Mouse (Mus musculus) adrenal gland, postnatal 10 days (tissue): ENCODE data around the gene 1700001L19Rik. TPM values are rescaled to one million over a fixed set of nuclear protein-coding genes. Genes with fewer than 3 reads are reported as not detected.
"Not testable (repeated sequence)": the region's sequence is repeated elsewhere in the genome, so short reads cannot be mapped to it uniquely, and the experiment has no call there.

Experiments used
- DNase-seq: peaks from one replicate; pipeline ENCODE4 v3.0.0; 2021; ENCODE audit warnings: mixed read lengths
- long read RNA-seq, 2 experiments: library from polyadenylated mRNA; stranded (forward); transcript quantifications; one replicate each; pipeline ENCODE4 v2.0.0; 2021
- total RNA-seq, 2 experiments: library from RNA; stranded (reverse); gene quantifications; 2 replicates each; pipeline ENCODE4 v1.2.3; 2021

1700001L19Rik gene
- under 1 TPM in 1 of 2 experiments, not detected in 1; 0.39 TPM for total RNA-seq
- long read RNA-seq, experiment 1: 0 reads
- long read RNA-seq, experiment 2, partial matches to known transcripts: 0 of 1 reads
- long read RNA-seq, experiment 2, other reads (novel, unspliced or antisense): 1 of 1 reads

DNA sequence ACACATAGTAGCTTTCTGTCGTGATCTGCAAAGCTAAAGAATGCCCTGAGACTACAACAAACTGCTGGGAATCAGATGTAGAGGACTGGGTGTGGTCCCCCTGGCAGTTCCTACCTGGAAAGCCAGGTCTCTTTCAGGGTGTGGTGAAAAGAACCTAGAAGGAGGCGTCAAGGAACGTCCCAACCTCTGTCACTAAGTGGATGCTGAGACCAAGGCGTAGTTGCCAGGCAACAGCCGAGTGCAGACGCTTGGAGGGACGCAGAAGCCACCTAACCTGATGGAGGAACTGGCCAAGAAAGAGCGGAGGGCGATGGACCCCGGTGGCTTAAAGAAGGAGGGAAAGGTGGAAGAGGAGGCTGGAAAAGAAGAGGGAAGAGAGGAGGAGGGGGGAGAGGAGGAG is at the start of gene 1700001L19Rik:
Gene 1700001L19Rik (plus strand): TSS at position 223 of the 400 bp plus-strand sequence.
- no peak for DNase-seq

DNA sequence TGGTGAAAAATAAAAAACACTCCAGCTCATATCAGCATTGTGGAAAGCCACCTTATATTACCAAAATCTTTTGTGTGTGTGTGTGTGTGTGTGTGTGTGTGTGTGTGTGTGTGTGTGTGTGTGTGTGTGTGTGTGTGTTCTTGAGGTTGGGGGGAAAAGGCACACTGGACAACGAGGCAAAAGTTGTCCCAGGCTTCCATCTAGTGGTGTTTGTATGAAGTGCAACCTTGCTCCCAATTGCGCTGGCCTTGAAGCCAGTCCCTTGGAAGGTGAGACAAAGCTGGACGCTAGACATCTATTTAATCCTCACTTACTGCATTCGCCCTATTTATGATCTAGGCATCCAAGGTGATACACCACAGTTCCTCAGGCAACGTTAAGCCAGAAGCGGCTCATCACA is 43.8 kb upstream of the 1700001L19Rik start:
- not testable (repeated sequence) for DNase-seq

DNA sequence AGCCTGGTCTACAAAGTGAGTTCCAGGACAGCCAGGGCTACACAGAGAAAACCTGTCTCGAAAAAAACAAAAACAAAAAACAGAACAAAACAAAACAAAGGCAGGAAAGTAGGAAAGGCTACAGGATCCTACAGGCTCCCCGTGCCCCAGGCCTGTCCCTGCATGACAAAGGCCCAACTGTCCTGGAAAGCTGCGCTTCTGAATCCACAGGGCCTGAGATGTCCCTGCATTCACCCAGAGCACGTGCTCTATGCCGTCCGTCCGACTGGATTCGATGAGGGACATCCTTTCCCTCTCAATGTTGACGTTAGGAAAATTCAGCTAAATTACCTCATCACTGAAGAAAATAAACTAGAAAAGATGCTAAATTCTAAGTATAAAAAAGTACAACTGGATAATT is 29.1 kb upstream of the 1700001L19Rik start:
- no peak for DNase-seq

GRCm38 (mm10) chr13:68568548-68568947 is 28.7 kb upstream of the 1700001L19Rik start:
- no peak for DNase-seq

GRCm38 (mm10) chr13:68569589-68570336 is 27.5 kb upstream of the 1700001L19Rik start:
- DNase-seq: peak; percentile 70

DNA sequence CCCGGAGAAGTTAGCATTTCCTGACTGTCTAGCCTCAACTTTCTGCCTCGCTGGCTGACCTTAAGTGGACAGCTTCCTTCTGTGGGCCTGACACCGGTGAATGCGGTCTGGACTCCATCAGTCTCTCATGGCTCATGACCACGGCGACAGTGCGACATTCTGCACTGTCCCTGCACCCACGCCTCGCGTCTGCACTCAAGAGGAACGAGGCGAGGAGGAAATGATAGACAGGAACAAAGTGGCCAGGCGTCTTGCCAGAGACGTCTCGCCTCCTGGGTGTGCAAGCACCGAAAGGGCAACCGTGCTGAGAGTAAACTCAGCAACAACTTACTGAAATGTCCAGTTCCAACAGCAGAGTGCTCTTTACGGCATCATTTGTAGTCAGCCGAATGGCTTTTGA is 25.0 kb upstream of the 1700001L19Rik start:
- no peak for DNase-seq

- DNase-seq: peak; percentile 50
Observed at GRCm38 (mm10) chr13:68572966-68573913, 24.0 kb upstream of the 1700001L19Rik start.

DNA sequence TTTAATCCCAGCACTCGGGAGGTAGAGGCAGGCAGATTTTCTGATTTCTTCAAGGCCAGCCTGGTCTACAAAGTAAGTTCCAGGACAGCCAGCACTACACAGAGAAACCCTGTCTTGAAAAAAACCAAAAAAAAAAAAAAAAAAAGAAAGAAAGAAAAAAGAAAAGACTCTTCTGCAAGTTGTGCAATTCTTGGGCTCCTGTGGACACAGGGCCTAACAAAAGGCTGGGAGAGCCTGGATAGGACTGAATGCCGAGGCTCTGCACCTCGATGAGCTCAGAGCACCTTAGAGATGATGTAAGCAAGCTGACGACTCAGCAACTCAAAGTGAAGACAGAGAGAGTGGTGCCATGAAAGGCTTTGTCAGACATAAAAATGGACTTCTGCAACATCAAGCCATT is 22.8 kb upstream of the 1700001L19Rik start:
- no peak for DNase-seq

GRCm38 (mm10) chr13:68577945-68578344 is 19.3 kb upstream of the 1700001L19Rik start:
- peak; percentile 67 for DNase-seq

- no peak for DNase-seq
Observed at GRCm38 (mm10) chr13:68581086-68581740, 16.0 kb upstream of the 1700001L19Rik start.

GRCm38 (mm10) chr13:68581747-68582516 is 15.3 kb upstream of the 1700001L19Rik start, which contains the start of the genes Mtrr and Fastkd3:
Gene Mtrr (minus strand): TSS chr13:68582149.
Gene Fastkd3 (plus strand): TSS chr13:68582234.
- DNase-seq: peak; percentile 99

DNA sequence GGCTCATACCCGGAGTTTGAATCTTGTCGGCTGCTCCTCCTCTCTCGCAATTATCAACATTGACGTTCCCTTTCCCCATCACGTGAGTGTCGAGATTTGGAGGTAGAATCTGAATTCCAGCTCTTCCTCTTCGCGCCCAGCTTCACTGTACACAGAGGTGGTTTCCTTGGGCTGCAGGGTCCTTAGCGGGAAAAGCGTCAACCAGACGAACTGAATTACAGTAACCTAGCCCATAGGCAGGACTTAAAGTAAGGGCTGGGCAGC is 14.8 kb upstream of the 1700001L19Rik start:
- no peak for DNase-seq

- DNase-seq: no peak
Observed at GRCm38 (mm10) chr13:68583961-68584360, 13.3 kb upstream of the 1700001L19Rik start.

DNA sequence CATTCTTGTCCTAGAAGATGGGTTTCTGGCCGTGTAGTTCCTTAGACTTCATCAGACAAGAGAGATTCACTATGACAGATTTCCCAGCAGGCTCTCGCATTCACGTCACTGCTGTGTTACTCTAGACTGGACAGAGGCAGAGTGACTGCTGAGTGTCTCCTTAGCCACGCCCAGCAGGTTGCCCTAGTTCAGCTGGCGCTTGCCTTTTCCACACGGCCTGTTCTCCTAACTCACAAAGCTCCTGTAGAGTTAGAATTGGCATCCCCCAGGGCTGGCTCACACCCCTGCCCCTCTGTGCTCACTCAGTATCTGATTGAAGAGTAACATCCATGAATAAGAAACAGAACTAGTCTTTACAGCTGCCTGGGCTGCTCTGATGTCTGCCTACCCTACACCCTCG is 11.8 kb upstream of the 1700001L19Rik start:
- no peak for DNase-seq

DNA sequence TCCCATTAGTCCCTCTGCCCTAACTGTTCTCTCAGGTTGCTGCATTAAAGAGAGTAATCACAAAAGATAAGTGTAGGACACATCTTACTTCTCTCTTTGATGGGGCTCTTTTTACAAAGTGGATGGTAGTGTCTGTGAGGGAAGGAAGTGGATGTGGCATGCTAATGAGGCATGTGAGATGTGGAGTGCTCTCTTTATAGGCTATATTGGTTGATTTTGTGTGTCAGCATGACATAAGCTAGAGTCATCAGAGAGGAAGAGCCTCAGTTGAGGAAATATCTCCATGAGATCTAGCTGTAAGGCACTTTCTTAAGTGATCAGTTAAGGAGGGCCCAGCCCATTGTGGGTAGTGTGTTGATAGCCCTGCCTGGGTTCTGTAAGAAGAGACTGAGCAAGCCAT is 8.9 kb upstream of the 1700001L19Rik start:
- no peak for DNase-seq

DNA sequence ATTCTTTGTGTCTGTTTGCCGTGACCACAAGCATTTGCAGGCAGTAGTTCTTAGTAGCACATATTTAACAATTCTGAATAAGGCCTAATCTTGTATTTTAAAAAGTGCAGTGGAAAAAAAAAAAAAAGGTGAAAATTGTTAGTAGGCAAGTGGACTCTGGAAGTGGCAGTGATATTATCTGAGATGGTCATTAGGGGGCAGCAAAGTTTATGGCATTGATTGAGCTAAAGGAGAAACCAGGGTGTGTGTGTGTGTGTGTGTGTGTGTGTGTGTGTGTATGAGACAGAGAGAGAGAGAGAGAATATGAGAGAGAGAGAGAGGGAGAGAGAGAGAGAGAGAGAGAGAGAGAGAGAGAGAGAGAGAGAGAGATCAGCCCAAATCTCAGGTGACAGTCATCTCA is 3.4 kb upstream of the 1700001L19Rik start:
- no peak for DNase-seq

- no peak for DNase-seq
Observed at GRCm38 (mm10) chr13:68597667-68598066, 446 bp downstream of the 1700001L19Rik start.

DNA sequence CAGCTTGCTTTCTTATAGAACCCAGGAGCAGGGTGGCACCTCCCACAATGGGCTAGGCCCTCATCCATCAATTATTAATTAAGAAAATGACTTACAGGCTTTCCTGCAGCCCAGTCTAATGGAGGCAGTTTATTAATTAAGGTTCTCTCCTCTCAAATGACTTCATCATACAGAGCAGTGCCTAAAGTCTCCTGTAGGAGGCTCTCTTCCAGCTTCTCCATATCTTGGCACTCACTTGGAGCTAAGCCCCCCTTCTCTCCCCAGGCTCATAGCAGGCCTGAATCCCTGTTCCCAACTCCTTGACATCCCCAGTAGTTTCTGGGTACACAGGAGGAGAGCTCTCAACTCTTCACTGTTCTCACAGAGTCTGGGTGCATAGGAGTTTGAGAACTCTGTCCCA is 1.7 kb downstream of the 1700001L19Rik start:
- no peak for DNase-seq

GRCm38 (mm10) chr13:68601184-68601583 is 4.0 kb downstream of the 1700001L19Rik start:
- peak; percentile 49 for DNase-seq

GRCm38 (mm10) chr13:68603085-68603484 is 5.9 kb downstream of the 1700001L19Rik start:
- DNase-seq: no peak

DNA sequence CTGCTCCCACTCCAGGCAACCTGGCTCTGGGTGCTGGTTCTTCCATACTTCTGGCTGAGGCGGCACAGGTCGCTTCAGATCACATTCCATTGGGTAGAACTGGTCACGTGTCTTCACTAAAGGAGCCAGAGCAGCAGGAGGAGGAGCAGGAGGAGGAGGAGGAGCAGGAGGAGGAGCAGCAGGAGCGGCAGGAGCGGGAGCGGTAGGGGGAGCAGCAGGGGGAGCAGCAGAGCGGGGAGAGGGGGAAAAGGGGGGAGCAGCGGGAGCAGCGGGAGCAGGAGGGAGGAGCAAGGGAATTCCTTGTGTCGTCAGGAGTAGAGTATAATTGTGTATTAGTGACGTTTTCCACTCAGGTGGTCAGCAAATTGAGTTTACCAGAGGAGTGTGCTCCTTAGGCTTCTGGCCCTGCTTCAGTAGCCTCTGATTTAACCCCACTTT is 8.5 kb downstream of the 1700001L19Rik start:
- peak; percentile 53 for DNase-seq
